ENCODE assay signal across 8 mouse cellular contexts in genomic region chr9:106173363-106173762, GRCm38 (mm10). TPM values are rescaled to one million over a fixed set of nuclear protein-coding genes. Genes with fewer than 3 reads are reported as not detected.
DNase-seq lines count a peak whose midpoint lies in the region; ATAC-seq and TF ChIP-seq lines count a peak whose summit lies in the region.
"Had no signal": no experiment of that assay in that cellular context is flagged by ENCODE, and none has a peak within 500 bp of the region (broad histone marks: within the 10 kb centered on the region; RNA-seq: fewer than 3 reads in every experiment).

No protein-coding gene starts in this region.

- ATAC-seq in lung, postnatal 0 days, result no peak
- no peak for ATAC-seq in forebrain, embryonic 14.5 days
- no peak for ATAC-seq in liver, embryonic 13.5 days (ENCODE audit: low read depth)

- no peak overlapping the region for H3K4me3 ChIP-seq in lung, postnatal 0 days (ENCODE audit: low read depth, low read length)
- H3K4me3 ChIP-seq in forebrain, embryonic 14.5 days (ENCODE audit: low read depth, low read length), result peak overlapping the region; percentile 94
- peak overlapping the region; percentile 94 for H3K4me3 ChIP-seq in liver, embryonic 13.5 days (replicated peaks)

- no peak overlapping the region for H3K9ac ChIP-seq in lung, postnatal 0 days (replicated peaks; ENCODE audit: low read depth)
- H3K9ac ChIP-seq in forebrain, embryonic 14.5 days (ENCODE audit: low read length), result 0 out of 2 replicates have a peak overlapping the region, but pooled peaks have one; percentile 35
- peak overlapping the region; percentile 88 for H3K9ac ChIP-seq in liver, embryonic 13.5 days

- no peak for TF ChIP-seq CTCF in lung, postnatal 0 days (IDR thresholded peaks at IDR 0.05)

- WGBS in lung, postnatal 0 days, result 48% methylated on average over 2 of the region's 2 CpGs
- WGBS in forebrain, embryonic 14.5 days, result 54% methylated on average over 2 of the region's 2 CpGs
- 42% methylated on average over 2 of the region's 2 CpGs for WGBS in liver, embryonic 13.5 days (ENCODE audit: insufficient replicate concordance)

- H3K27me3 ChIP-seq in lung, postnatal 0 days (replicated peaks; ENCODE audit: insufficient read depth, low read length), result no peaks in the 10 kb centered on the region
- H3K27me3 ChIP-seq in forebrain, embryonic 14.5 days (replicated peaks; ENCODE audit: control insufficient read depth, insufficient read depth, low read length), result no peaks in the 10 kb centered on the region
- no peaks in the 10 kb centered on the region for H3K27me3 ChIP-seq in liver, embryonic 13.5 days

- no peaks in the 10 kb centered on the region for H3K9me3 ChIP-seq in lung, postnatal 0 days (ENCODE audit: low read length)
- H3K9me3 ChIP-seq in forebrain, embryonic 14.5 days (replicated peaks; ENCODE audit: control insufficient read depth, low read length), result no peaks in the 10 kb centered on the region
- H3K9me3 ChIP-seq in liver, embryonic 13.5 days (replicated peaks), result no peaks in the 10 kb centered on the region

- H3K4me1 ChIP-seq in lung, postnatal 0 days (ENCODE audit: insufficient read depth, low read depth, low read length), result peaks cover 11% of the 10 kb centered on the region; the same call in 1 of the 2 replicates
- peaks cover 27% of the 10 kb centered on the region for H3K4me1 ChIP-seq in forebrain, embryonic 14.5 days (ENCODE audit: control insufficient read depth, insufficient read depth, low read length)
- H3K4me1 ChIP-seq in liver, embryonic 13.5 days (replicated peaks), result peaks cover 47% of the 10 kb centered on the region

- peak overlapping the region; percentile 79 for H3K4me2 ChIP-seq in lung, postnatal 0 days (replicated peaks; ENCODE audit: low read depth, low read length)
- peak overlapping the region; percentile 87 for H3K4me2 ChIP-seq in forebrain, embryonic 14.5 days (ENCODE audit: low read length)
- peak overlapping the region; percentile 92 for H3K4me2 ChIP-seq in liver, embryonic 13.5 days

- no peak overlapping the region for H3K27ac ChIP-seq in lung, postnatal 0 days (ENCODE audit: low read length)
- no peak overlapping the region for H3K27ac ChIP-seq in forebrain, embryonic 14.5 days (ENCODE audit: low read depth, low read length)
- H3K27ac ChIP-seq in liver, embryonic 13.5 days, result no peak overlapping the region

- no peak for TF ChIP-seq EP300 in lung, postnatal 0 days (IDR thresholded peaks at IDR 0.05)

- DNase-seq in lung, postnatal 0 days (ENCODE audit: low spot score), result no peak
- no peak for DNase-seq in lung, postnatal 4 days
- no peak for DNase-seq in forebrain, embryonic 14.5 days (ENCODE audit: low spot score)
- no peak for DNase-seq in liver, embryonic 13.5 days
- DNase-seq in adrenal gland, adult (ENCODE audit: inconsistent age in 2 of 2, low spot score in 1 of 2), result no peak
- no peak for DNase-seq in urinary bladder, postnatal 25 days (ENCODE audit: low spot score)
- no peak for DNase-seq in gastrocnemius, adult 8-10 months (ENCODE audit: low spot score in 2 of 2)
- DNase-seq: right cerebral cortex, adult 18-20 months had no signal

- peaks cover 8% of the 10 kb centered on the region; the same call in 1 of the 2 replicates for H3K36me3 ChIP-seq in lung, postnatal 0 days (ENCODE audit: insufficient read depth, low read length)
- H3K36me3 ChIP-seq in forebrain, embryonic 14.5 days (ENCODE audit: control insufficient read depth, insufficient read depth, low read length), result peaks cover 20% of the 10 kb centered on the region
- peaks cover 33% of the 10 kb centered on the region for H3K36me3 ChIP-seq in liver, embryonic 13.5 days

RNA-seq across cellular contexts. Expression of gene Wdr82, which starts 2.6 kb away (rescaled TPM):
- polyA plus RNA-seq in lung, postnatal 0 days (2015; fragmentation: Nextera tagmentation; extraction: Ambion mirVana), result 11.3 and 13.2 TPM in 2 replicates
- 54.7 and 56.4 TPM in 2 replicates for polyA plus RNA-seq in forebrain, embryonic 14.5 days (2014; fragmentation: Nextera tagmentation; extraction: Ambion mirVana)
- 7.8 and 7.9 TPM in 2 replicates for polyA plus RNA-seq in liver, embryonic 13.5 days (2015; fragmentation: Nextera tagmentation; extraction: Ambion mirVana)
- 10 to 100 TPM; 15.4 to 25.2 (median 18.1) TPM for total RNA-seq in gastrocnemius, adult 8-10 months (2022)

RNA-seq across cellular contexts. Expression of gene Glyctk, which starts 15.4 kb away (rescaled TPM):
- polyA plus RNA-seq in lung, postnatal 0 days (2015; fragmentation: Nextera tagmentation; extraction: Ambion mirVana), result 0.67 and 0.71 TPM in 2 replicates
- polyA plus RNA-seq in forebrain, embryonic 14.5 days (2014; fragmentation: Nextera tagmentation; extraction: Ambion mirVana), result 2.3 TPM in 2 replicates
- polyA plus RNA-seq in liver, embryonic 13.5 days (2015; fragmentation: Nextera tagmentation; extraction: Ambion mirVana), result 14.8 and 15.5 TPM in 2 replicates
- 1 to 10 TPM in 1 of 4 experiments, under 1 TPM in 3; 0.61 to 1.5 (median 0.82) TPM for total RNA-seq in gastrocnemius, adult 8-10 months (2022)

RNA-seq across cellular contexts. Expression of gene Ppm1m, which starts 26.2 kb away (rescaled TPM):
- 33.4 and 37.2 TPM in 2 replicates for polyA plus RNA-seq in lung, postnatal 0 days (2015; fragmentation: Nextera tagmentation; extraction: Ambion mirVana)
- polyA plus RNA-seq in forebrain, embryonic 14.5 days (2014; fragmentation: Nextera tagmentation; extraction: Ambion mirVana), result 10.3 and 10.7 TPM in 2 replicates
- polyA plus RNA-seq in liver, embryonic 13.5 days (2015; fragmentation: Nextera tagmentation; extraction: Ambion mirVana), result 10.0 and 12.1 TPM in 2 replicates
- total RNA-seq in gastrocnemius, adult 8-10 months (2022), result 1 to 10 TPM; 2.3 to 4.5 (median 3.3) TPM

RNA-seq across cellular contexts. Expression of gene Twf2, which starts 29.5 kb away (rescaled TPM):
- polyA plus RNA-seq in lung, postnatal 0 days (2015; fragmentation: Nextera tagmentation; extraction: Ambion mirVana), result 64.2 and 64.6 TPM in 2 replicates
- polyA plus RNA-seq in forebrain, embryonic 14.5 days (2014; fragmentation: Nextera tagmentation; extraction: Ambion mirVana), result 57.5 and 64.7 TPM in 2 replicates
- 25.6 and 26.3 TPM in 2 replicates for polyA plus RNA-seq in liver, embryonic 13.5 days (2015; fragmentation: Nextera tagmentation; extraction: Ambion mirVana)
- total RNA-seq in gastrocnemius, adult 8-10 months (2022), result 100 to 1,000 TPM; 129 to 168 (median 143) TPM

RNA-seq across cellular contexts. Expression of gene Tlr9, which starts 49.0 kb away (rescaled TPM):
- 0.12 and 0.15 TPM in 2 replicates for polyA plus RNA-seq in lung, postnatal 0 days (2015; fragmentation: Nextera tagmentation; extraction: Ambion mirVana)
- polyA plus RNA-seq in forebrain, embryonic 14.5 days (2014; fragmentation: Nextera tagmentation; extraction: Ambion mirVana), result not detected in 2 replicates
- polyA plus RNA-seq in liver, embryonic 13.5 days (2015; fragmentation: Nextera tagmentation; extraction: Ambion mirVana), result 0.07 TPM in 1 of 2 replicates, not detected in the other
- total RNA-seq in gastrocnemius, adult 8-10 months (2022), result under 1 TPM in 3 of 4 experiments, not detected in 1; 0.10 to 0.43 (median 0.19) TPM
